Mouse (Mus musculus): ENCODE results near the gene Ercc2. TPM values are rescaled to one million over a fixed set of nuclear protein-coding genes. Genes with fewer than 3 reads are reported as not detected.

Ercc2 gene
- total and polyA plus RNA-seq, 3 experiments: 34.4 to 44.5 TPM; not detected in 1

DNA sequence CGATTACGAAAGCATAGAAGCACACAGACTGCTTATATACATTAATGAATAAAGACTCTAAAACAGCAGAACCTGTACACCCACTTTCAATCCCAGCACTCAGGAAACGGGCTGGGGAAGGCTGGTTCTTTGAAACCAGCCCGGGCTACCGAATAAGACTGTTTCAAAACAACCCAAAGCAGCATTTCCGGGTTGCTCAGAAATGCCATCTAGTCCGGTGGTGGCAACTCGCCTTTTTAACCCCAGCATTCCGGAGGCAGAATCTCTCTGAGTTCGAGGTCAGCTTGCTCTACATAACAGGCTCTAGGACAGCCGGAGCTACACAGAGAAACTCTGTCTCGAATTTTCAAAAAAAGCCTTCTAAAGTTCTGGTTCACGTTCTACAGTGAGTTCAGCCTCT is 23.2 kb upstream of the Ercc2 start:
- 0 out of 4 replicates have a peak, but pooled peaks cover 0 to 2% of the 10 kb centered on the region in 2 experiments for H3K36me3 ChIP-seq (ENCODE audit: control insufficient read depth in 1 of 2, insufficient read depth in 2 of 2, low read length in 2 of 2)
- peak overlapping the region; percentile 58 to 66 for H3K4me3 ChIP-seq (ENCODE audit: control insufficient read depth in 1 of 2, insufficient read depth in 1 of 2, low read depth in 2 of 2, low read length in 2 of 2)
- H3K27me3 ChIP-seq (ENCODE audit: control insufficient read depth in 1 of 2, insufficient read depth in 2 of 2, low read length in 2 of 2): no peaks in the 10 kb centered on the region
- H3K9ac ChIP-seq (ENCODE audit: control insufficient read depth, low read depth, low read length, poor library complexity, severe bottlenecking): peak overlapping the region; percentile 75
- H3K79me2 ChIP-seq (ENCODE audit: control insufficient read depth, insufficient read depth, low read length, poor library complexity): peaks cover 10% of the 10 kb centered on the region
- peak; percentile 33 for DNase-seq (ENCODE audit: low read depth, low spot score)
- TF ChIP-seq USF2 (IDR thresholded peaks at IDR 0.05; ENCODE audit: borderline replicate concordance in 1 of 2, insufficient read depth in 1 of 2, low read depth in 1 of 2, low read length in 2 of 2) (no peak), ZMIZ1 (IDR thresholded peaks at IDR 0.05; ENCODE audit: low read depth, low read length) (no peak), RAD21 (IDR thresholded peaks at IDR 0.05; ENCODE audit: low read depth, low read length) (no peak), USF1 (IDR thresholded peaks at IDR 0.05; ENCODE audit: low read depth, low read length) (no peak), EP300 (IDR thresholded peaks at IDR 0.05; ENCODE audit: low read depth in 1 of 2, low read length in 2 of 2) (no peak)
- H3K9me3 ChIP-seq (replicated peaks; ENCODE audit: insufficient read depth, low read length): no peaks in the 10 kb centered on the region
- peaks cover 0 to 13% of the 10 kb centered on the region in 2 experiments; a peak in 2 of 4 replicates for H3K4me1 ChIP-seq (ENCODE audit: control insufficient read depth in 1 of 2, insufficient read depth in 2 of 2, low read length in 2 of 2)
- no peak overlapping the region for H3K27ac ChIP-seq (ENCODE audit: control insufficient read depth, low read depth, low read length)

DNA sequence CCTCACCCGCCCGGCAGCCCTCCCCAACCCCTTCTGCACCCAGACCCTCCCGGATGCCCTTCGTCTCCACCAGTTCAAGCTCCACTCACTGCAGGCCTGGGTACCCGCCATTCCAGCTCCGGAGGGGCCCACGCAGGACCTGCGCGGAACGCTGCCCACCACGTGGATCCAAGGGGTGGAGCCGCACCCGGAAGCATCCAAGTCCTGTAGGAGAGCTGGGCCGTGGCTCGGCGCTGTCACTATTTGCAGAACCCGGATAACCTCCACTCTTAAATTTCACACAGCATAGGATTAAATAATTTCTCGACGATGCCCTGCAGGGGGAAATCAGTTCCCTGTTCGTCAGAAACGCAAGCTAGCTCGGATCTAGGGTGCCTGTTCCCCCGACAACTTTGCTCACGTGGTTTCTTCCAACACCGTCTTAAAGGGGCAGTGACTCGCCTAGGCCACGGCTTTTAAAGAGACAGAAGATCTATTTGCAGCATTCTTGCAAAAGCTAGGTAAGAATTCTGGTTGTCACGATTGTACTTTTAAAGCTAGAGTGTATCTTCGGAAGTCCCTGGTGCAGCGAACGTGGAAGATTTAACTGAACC is 22.4 kb upstream of the Ercc2 start, which contains the start of the genes Cd3eap and Ppp1r13l:
TSS of gene Cd3eap (minus strand) at position 185 of the 593 bp plus-strand sequence.
TSS of gene Ppp1r13l (plus strand) at position 451 of the 593 bp plus-strand sequence.
- H3K27ac ChIP-seq (ENCODE audit: control insufficient read depth, low read depth, low read length): peak within 1 kb of the TSS; percentile 75

More for the DNA sequence above, 22.4 kb upstream of the Ercc2 start, which contains the start of the genes Cd3eap and Ppp1r13l:
- Histone ChIP-seq H3K9ac (ENCODE audit: control insufficient read depth, low read depth, low read length, poor library complexity, severe bottlenecking) (peak within 1 kb of the TSS; percentile 75), H3K4me3 (ENCODE audit: control insufficient read depth in 1 of 2, insufficient read depth in 1 of 2, low read depth in 2 of 2, low read length in 2 of 2) (peak within 1 kb of the TSS; percentile 58 to 66), H3K79me2 (ENCODE audit: control insufficient read depth, insufficient read depth, low read length, poor library complexity) (peaks cover 10% of the 10 kb centered on the region), H3K4me1 (ENCODE audit: control insufficient read depth in 1 of 2, insufficient read depth in 2 of 2, low read length in 2 of 2) (peaks cover 0 to 13% of the 10 kb centered on the region in 2 experiments; a peak in 2 of 4 replicates), H3K36me3 (ENCODE audit: control insufficient read depth in 1 of 2, insufficient read depth in 2 of 2, low read length in 2 of 2) (0 out of 4 replicates have a peak, but pooled peaks cover 0 to 2% of the 10 kb centered on the region in 2 experiments), H3K9me3 (replicated peaks; ENCODE audit: insufficient read depth, low read length) (no peaks in the 10 kb centered on the region), H3K27me3 (ENCODE audit: control insufficient read depth in 1 of 2, insufficient read depth in 2 of 2, low read length in 2 of 2) (no peaks in the 10 kb centered on the region)
- DNase-seq (ENCODE audit: low read depth, low spot score): peak; percentile 95
- TF ChIP-seq MYC (IDR thresholded peaks at IDR 0.05; ENCODE audit: low read depth, low read length) (peak; percentile 97), NELFE (IDR thresholded peaks at IDR 0.05; ENCODE audit: low read depth, low read length) (peak; percentile 73), JUND (IDR thresholded peaks at IDR 0.05; ENCODE audit: low read depth, low read length) (no peak), CHD1 (IDR thresholded peaks at IDR 0.05; ENCODE audit: low read depth, low read length) (peak; percentile 100), USF1 (IDR thresholded peaks at IDR 0.05; ENCODE audit: low read depth, low read length) (peak; percentile 83), KAT2A (conservative IDR thresholded peaks at IDR 0.05; ENCODE audit: low read depth, low read length) (0 out of 2 replicates have a peak, but pooled peaks have one; percentile 33), ELF1 (IDR thresholded peaks at IDR 0.05; ENCODE audit: low read depth, low read length) (no peak; the same call in 1 of the 2 replicates), MAX (IDR thresholded peaks at IDR 0.05; ENCODE audit: low read length) (peak; percentile 95), POLR2A (IDR thresholded peaks at IDR 0.05; ENCODE audit: control insufficient read depth in 1 of 2, insufficient read depth in 1 of 2, low read depth in 1 of 2, low read length in 2 of 2, poor library complexity in 1 of 2) (peak; percentile 54 to 62; a peak in 2 of 4 replicates), EP300 (IDR thresholded peaks at IDR 0.05; ENCODE audit: low read depth in 1 of 2, low read length in 2 of 2) (0 out of 4 replicates have a peak, but pooled peaks of 1 of the 2 experiments have one; percentile 24), NRF1 (IDR thresholded peaks at IDR 0.05; ENCODE audit: insufficient read depth, low read depth, low read length, poor library complexity, severe bottlenecking) (peak; percentile 58), MAZ (IDR thresholded peaks at IDR 0.05; ENCODE audit: low read depth, low read length) (peak; percentile 52; the same call in 1 of the 2 replicates), MAFK (IDR thresholded peaks at IDR 0.05; ENCODE audit: borderline replicate concordance, low read depth, low read length) (no peak), SMC3 (IDR thresholded peaks at IDR 0.05; ENCODE audit: low read depth, low read length) (no peak), SIN3A (IDR thresholded peaks at IDR 0.05; ENCODE audit: low read length) (peak; percentile 99), TBP (IDR thresholded peaks at IDR 0.05; ENCODE audit: low read depth, low read length) (peak; percentile 75), TCF12 (IDR thresholded peaks at IDR 0.05; ENCODE audit: low read depth, low read length) (peak; percentile 43), E2F4 (IDR thresholded peaks at IDR 0.05; ENCODE audit: borderline replicate concordance, low read depth, low read length) (no peak), ZNF384 (IDR thresholded peaks at IDR 0.05; ENCODE audit: low read depth, low read length) (no peak), ETS1 (IDR thresholded peaks at IDR 0.05; ENCODE audit: low read depth, low read length) (0 out of 2 replicates have a peak, but pooled peaks have one; percentile 27), TAL1 (IDR thresholded peaks at IDR 0.05; ENCODE audit: low read length) (no peak), MXI1 (IDR thresholded peaks at IDR 0.05; ENCODE audit: low read depth, low read length) (peak; percentile 99), MYB (IDR thresholded peaks at IDR 0.05; ENCODE audit: low read depth, low read length) (no peak), HCFC1 (IDR thresholded peaks at IDR 0.05; ENCODE audit: low read depth, low read length) (peak; percentile 84)

Data from MEL (cell line).